Mouse (Mus musculus) frontal cortex, postnatal 10 days (tissue): Measurements from ENCODE around the gene Fcer1g.

ENCODE experiments used
- DNase-seq, 2 experiments: peaks; one replicate each; pipeline ENCODE4 v3.0.0; 2022; ENCODE audit warnings: low spot score in 2 of 2, mixed read lengths in 1 of 2

Fcer1g gene

GRCm38 (mm10) chr1:171265971-171266744 is 32.0 kb upstream of the Fcer1g start:
- DNase-seq: no peak

- DNase-seq: no peak
These were observed 29.7 kb upstream of the Fcer1g start for GRCm38 (mm10) chr1:171263666-171264461.

DNA sequence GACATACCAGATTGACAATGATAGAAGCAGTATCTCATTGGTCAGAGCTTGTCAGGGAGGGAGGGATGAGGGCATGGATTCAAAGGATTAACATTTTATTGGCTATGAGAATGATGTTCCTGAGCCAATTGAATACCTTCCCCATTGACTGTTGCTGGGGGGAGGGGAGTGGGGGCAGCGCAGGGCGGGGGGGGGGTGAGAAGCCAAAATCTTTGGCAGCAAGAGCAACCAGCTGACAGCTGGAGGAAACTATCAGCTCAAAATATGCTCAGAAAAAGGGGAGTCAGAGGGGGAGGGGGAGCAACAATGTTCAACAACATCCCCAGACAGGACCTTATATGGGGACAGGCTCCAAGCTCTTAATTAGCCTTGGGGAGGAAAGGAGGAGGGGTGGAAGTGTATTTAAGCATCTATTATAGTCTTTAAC is 29.0 kb upstream of the Fcer1g start:
- DNase-seq: peak in 1 of 2 experiments; percentile 82

DNA sequence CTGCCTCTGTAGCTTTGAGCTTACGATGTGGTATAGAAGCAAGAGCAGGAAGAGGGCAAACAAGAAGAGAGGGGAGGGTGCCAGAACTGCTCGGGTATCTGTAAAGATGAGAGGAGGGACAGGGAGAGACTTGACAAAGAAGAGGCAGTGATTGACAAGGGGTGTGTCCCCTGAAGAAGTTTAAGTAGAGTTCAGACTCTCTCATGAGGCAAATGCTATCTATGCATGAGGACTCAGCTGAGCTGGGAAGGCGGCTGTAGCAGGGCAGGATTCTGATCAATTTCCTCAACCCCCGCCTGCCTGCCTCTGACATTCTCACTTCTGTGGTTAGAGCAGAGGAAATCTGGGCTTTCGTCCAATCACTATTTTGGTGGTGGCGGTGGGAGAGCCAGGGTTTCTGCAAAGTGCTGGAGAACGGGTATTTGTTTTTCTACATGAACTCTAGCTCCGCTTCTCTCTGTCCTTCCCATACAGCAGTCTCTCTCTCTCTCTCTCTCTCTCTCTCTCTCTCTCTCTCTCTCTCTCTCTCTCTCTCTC is 28.5 kb upstream of the Fcer1g start:
- peak; percentile 75 to 84 for DNase-seq

DNA sequence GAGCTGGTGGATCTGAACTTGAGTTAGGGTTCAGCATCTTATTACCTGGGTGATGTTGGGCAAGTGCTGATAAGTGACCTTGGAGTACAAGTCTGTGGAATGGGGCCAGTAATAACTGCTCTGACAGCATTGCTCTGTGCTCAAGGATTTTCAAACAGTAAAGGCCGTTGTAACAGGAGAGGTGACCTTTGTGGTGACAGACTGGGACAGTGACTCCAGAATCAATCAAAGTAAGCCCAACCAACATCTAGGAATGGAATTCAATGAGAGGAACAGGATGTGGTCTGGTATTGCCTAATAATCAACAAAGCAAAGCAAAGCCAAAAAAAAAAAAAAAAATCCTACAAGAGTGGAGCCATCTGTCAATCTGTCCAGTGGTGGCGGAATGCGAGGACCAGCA is 26.2 kb upstream of the Fcer1g start:
- no peak for DNase-seq

GRCm38 (mm10) chr1:171258921-171259320 is 24.8 kb upstream of the Fcer1g start:
- no peak for DNase-seq

DNA sequence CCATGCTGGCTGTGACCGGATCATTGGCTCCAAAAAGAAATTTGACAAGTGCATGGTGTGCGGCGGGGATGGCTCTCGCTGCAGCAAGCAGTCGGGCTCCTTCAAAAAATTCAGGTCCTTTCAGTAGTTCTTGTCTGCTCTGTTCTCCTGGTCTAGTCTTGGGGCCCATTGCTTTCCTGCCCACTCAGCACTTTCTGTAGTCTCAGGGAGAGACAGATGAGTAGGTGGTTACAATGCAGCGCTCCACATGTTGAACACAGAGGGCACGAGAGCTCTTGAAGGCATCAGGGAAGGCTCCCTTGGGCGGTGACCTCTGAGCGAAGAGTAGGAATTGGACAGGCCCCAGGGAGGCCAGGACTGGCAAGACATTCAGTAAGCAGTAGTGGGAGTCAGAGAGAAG is 23.6 kb upstream of the Fcer1g start:
- DNase-seq: no peak

DNA sequence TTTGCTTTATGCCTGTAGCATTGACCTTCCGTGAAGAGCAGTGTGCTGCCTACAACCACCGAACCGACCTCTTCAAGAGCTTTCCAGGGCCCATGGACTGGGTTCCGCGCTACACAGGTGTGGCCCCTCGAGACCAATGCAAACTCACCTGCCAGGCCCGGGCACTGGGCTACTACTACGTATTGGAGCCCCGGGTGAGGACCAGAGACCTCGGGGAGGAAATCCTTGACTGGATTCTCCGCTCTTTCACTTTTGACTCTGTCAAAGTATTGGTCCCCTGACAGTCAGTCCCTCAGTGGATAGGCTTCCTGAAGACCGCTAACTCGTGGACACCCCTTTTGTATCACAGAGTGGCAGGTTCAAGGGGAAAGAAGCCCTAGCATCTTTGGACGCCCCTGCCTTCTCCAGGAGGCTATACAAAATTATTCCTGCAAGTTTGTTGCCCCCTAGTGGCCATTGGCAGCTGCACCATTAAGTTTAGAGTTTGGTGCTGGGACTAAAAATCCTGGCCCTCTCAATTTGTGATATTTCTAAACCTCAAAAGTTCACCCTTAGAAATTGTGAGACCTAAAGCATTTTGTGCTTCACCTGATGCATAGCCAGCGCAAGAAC is 22.9 kb upstream of the Fcer1g start:
- peak in 1 of 2 experiments; percentile 47 for DNase-seq

- no peak for DNase-seq
These were observed 22.1 kb upstream of the Fcer1g start for GRCm38 (mm10) chr1:171256095-171256818.

DNA sequence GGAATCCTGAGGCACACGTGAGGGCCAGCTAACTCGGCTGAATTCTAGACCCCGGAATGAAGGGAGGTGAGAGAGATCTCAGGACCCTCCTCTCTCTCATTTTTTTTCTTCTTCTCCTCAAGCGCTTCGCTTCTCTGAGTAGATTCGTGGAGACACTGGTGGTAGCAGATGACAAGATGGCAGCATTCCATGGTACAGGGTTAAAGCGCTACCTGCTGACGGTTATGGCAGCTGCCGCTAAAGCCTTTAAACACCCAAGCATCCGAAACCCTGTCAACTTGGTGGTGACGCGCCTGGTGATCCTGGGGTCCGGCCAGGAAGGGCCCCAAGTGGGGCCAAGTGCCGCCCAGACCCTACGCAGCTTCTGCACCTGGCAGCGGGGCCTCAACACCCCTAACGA is 18.2 kb upstream of the Fcer1g start:
- no peak for DNase-seq

GRCm38 (mm10) chr1:171251594-171252324 is 17.6 kb upstream of the Fcer1g start:
- DNase-seq: no peak

DNA sequence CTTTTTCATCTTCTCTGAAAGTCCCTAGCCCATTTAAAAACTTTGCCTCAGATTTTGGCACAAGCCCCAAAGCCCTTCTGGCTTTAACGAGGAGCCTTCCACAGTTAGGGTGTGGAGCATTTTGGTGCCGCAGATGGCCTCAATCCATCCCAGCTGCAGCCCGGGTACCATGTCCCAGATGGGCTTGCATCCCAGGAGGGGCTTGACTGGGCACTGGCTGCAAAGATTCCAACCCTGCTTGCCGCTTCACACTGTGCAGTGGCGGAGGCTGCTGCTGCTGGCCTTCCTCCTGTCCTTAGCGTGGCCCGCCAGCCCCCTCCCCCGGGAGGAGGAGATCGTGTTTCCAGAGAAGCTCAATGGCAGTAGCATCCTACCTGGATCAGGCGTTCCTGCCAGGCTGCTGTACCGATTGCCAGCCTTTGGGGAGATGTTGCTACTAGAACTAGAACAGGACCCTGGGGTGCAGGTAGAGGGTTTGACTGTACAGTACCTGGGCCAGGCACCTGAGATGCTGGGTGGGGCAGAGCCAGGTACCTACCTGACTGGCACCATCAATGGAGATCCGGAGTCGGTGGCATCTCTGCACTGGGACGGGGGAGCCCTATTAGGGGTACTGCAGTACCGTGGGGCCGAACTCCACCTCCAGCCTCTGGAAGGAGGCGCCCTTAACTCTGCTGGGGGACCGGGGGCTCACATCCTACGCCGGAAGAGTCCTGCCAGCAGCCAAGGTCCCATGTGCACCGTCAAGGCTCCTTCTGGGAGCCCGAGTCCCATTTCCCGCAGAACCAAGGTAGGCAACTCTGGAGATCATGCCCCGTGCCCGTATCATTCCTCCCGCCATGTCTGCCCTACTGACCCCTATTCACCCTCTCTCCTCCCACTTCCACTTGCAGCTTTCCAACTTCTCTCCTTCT is 16.8 kb upstream of the Fcer1g start, which contains the start of gene Ndufs2:
Gene Ndufs2, minus strand, starts transcription at position 709 of the 914 bp plus-strand sequence.
- no peak for DNase-seq

- DNase-seq: peak in 1 of 2 experiments; percentile 53
These were observed 15.9 kb upstream of the Fcer1g start, which contains the start of gene Adamts4 for GRCm38 (mm10) chr1:171249913-171250600. Gene Adamts4, plus strand, starts transcription at chr1:171250421.

DNA sequence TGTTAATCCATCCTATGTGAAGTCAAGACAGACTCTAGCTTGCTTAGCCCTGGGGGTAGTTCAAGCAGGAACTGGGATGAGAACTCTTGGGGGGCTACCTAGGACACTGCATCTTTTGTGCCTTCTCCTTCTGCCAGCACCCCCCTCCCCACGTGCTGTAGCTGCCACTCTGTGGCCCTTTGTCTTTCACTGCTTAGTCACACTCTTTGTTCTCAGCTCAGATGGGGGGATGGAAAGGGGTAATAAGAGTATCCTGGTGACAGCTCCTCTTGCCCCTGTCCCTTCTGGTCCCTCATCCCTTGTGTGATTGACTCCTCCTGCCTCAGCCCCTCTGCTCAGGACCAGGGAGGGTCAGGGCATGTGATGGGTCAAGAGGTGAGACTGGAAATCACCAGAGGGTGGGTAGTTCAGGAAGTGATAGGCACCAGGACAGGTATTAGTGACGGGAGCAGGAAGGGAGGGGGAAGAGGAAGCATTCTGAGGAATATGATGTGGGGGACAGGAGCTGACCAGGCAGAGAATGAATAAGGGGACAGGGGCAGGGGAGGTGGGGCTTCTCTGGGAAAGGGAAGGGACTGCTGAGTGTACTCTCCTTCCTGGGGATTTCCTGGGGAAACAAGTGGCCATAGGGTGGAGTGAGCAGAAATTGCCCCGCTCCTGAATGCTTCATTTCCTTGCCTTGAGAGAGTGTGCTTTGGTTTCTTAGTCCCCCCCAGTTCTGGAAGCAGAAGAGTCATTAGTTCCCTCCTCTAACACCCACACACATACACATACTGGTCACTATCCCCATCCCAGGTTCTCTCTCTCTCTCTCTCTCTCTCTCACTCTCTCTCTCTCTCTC is 14.4 kb upstream of the Fcer1g start:
- no peak for DNase-seq

DNA sequence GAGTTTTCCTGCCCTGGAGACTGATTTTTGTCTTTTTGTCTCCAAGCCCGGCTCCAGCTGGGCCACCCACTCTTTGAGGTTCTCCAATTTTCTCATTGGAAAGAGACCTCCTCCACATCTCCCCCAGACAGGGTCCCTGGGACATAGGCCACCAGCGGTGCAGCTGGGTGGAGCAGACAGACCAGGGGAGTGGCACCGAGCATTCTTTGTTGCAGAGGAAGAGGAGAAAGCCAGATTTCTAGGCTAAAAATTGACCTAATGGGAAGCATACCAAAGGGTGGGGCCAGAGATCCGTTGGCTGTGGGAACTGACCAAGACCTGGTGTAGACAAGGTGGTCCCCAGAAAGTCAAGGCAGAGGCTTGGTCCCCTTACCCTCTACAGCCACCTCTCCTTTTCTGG is 13.8 kb upstream of the Fcer1g start:
- no peak for DNase-seq

- DNase-seq: no peak
These were observed 13.3 kb upstream of the Fcer1g start for GRCm38 (mm10) chr1:171247453-171247841.

- DNase-seq: peak; percentile 97
These were observed 12.7 kb upstream of the Fcer1g start for GRCm38 (mm10) chr1:171246709-171247452.
